Mouse (Mus musculus): ENCODE measurements around the gene Nr1d1. TPM values are rescaled to one million over a fixed set of nuclear protein-coding genes. Genes with fewer than 3 reads are reported as not detected.

Gene Nr1d1
- polyA plus RNA-seq, 1 experiment = 5.6 TPM

GRCm38 (mm10) chr11:98771844-98772525 lies 3.1 kb downstream of the Nr1d1 start:
- no peaks in the 10 kb centered on the region for H3K9me3 ChIP-seq
- no peaks in the 10 kb centered on the region for H3K27me3 ChIP-seq (replicated peaks)
- peak overlapping the region; percentile 92 for H3K4me3 ChIP-seq (replicated peaks)
- H3K36me3 ChIP-seq (replicated peaks; ENCODE audit: low read length) = peaks cover 49% of the 10 kb centered on the region
- H3K4me1 ChIP-seq = peaks cover 99% of the 10 kb centered on the region
- TF ChIP-seq FLI1 (IDR thresholded peaks at IDR 0.05; ENCODE audit: low read length) (no peak), GATA1 (IDR thresholded peaks at IDR 0.05; ENCODE audit: borderline replicate concordance, low read length) (no peak)

- H3K4me1 ChIP-seq = peaks cover 99% of the 10 kb centered on the region
- peak overlapping the region; percentile 51 for H3K4me3 ChIP-seq (replicated peaks)
- H3K36me3 ChIP-seq (replicated peaks; ENCODE audit: low read length) = peaks cover 56% of the 10 kb centered on the region
- H3K27me3 ChIP-seq (replicated peaks) = no peaks in the 10 kb centered on the region
- H3K9me3 ChIP-seq = no peaks in the 10 kb centered on the region
- no peak for TF ChIP-seq GATA1 (IDR thresholded peaks at IDR 0.05; ENCODE audit: borderline replicate concordance, low read length)
- no peak for TF ChIP-seq FLI1 (IDR thresholded peaks at IDR 0.05; ENCODE audit: low read length)
Observed at GRCm38 (mm10) chr11:98771131-98771530, 4.0 kb downstream of the Nr1d1 start.

DNA sequence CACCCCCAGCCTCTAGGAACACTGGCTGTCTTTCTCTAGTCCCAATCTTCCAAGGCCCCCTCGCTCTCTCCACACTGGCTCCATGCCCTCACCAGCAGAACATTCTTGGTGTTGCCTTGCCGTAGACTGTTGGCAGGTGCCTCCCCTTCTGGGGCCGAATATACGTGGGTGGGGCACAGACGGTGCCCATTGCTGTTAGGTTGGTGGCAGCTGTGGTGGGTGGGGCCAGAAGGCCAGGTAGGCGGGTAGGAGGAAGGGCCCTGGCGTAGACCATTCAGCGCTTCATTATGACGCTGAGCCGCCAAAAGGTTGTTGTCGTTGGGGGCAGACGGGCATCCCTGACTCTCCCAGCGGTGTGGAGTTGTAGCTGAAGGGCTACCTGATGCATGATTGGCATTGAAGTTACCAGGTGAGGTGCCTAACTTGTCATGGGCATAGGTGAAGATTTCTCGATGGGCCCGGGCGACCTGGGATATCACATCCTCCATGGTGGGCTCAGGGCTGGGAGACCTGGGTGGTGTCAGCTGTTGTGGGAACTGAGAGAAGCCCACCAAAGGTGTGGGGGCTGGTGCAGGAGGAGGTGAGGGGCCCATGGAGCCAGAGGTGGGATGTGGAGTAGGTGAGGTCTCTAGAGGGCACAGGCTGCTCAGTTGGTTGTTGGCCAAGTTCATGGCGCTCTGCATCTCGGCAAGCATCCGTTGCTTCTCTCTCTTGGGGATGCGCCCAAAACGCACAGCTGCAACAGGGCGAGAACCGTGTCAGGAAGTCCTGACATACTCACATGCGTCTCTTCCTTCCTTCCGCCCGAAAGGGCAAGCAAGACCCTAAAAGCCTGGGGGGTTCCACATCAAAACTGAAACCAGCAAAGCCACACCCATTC lies 4.8 kb downstream of the Nr1d1 start:
- peaks cover 99% of the 10 kb centered on the region for H3K4me1 ChIP-seq
- H3K36me3 ChIP-seq (replicated peaks; ENCODE audit: low read length) = peaks cover 63% of the 10 kb centered on the region
- no peak overlapping the region for H3K4me3 ChIP-seq (replicated peaks)

DNA sequence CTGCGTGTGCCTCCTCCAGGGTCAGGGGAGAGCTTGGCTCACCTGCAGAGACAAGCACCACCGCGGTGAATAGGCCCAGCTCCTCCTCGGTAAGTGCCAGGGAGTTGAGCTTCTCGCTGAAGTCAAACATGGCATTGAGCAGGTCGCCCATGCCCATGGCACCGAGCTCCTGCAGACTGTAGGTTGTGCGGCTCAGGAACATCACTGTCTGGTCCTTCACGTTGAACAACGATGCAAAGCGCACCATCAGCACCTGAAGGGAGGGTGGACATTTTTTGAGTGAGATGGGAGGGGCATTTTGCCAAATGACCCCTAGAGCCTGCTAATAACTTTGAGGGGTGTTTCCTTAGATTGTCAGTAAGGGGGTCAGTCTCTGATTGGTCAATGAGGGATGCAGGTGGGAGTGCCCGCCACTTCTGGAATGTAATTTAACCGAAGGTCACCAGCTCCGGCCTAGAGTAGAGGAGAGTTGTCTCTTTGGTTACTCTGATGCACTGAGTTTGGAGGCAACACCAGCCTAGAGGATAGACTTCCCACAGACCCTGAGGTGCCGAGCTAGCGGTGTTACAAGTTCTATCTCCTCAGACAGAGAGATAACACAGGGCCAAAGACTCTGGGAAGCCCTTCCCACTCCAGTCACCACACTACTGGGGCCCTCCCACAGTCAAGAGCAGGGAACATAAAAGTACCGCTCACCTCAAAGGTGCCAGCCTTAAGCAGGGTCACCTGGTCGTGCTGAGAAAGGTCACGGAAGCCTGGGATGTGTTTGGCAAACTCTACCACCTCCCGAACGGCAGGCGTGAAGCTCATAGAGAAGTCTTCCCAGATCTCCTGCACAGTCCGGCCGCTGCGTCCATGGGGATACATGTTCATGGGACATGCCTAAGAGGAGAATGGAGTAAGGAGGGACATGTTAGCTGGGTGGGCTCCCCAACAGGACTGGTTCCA lies 5.9 kb downstream of the Nr1d1 start:
- Histone ChIP-seq H3K9me3 (no peaks in the 10 kb centered on the region), H3K27me3 (replicated peaks) (no peaks in the 10 kb centered on the region), H3K4me3 (replicated peaks) (peak overlapping the region; percentile 84), H3K4me1 (peaks cover 99% of the 10 kb centered on the region), H3K36me3 (replicated peaks; ENCODE audit: low read length) (peaks cover 74% of the 10 kb centered on the region)
- no peak for TF ChIP-seq FLI1 (IDR thresholded peaks at IDR 0.05; ENCODE audit: low read length)
- no peak for TF ChIP-seq GATA1 (IDR thresholded peaks at IDR 0.05; ENCODE audit: borderline replicate concordance, low read length)

More for the DNA sequence above, 4.8 kb downstream of the Nr1d1 start:
- TF ChIP-seq GATA1 (IDR thresholded peaks at IDR 0.05; ENCODE audit: borderline replicate concordance, low read length) (no peak), FLI1 (IDR thresholded peaks at IDR 0.05; ENCODE audit: low read length) (no peak)
- Histone ChIP-seq H3K27me3 (replicated peaks) (no peaks in the 10 kb centered on the region), H3K9me3 (no peaks in the 10 kb centered on the region)

DNA sequence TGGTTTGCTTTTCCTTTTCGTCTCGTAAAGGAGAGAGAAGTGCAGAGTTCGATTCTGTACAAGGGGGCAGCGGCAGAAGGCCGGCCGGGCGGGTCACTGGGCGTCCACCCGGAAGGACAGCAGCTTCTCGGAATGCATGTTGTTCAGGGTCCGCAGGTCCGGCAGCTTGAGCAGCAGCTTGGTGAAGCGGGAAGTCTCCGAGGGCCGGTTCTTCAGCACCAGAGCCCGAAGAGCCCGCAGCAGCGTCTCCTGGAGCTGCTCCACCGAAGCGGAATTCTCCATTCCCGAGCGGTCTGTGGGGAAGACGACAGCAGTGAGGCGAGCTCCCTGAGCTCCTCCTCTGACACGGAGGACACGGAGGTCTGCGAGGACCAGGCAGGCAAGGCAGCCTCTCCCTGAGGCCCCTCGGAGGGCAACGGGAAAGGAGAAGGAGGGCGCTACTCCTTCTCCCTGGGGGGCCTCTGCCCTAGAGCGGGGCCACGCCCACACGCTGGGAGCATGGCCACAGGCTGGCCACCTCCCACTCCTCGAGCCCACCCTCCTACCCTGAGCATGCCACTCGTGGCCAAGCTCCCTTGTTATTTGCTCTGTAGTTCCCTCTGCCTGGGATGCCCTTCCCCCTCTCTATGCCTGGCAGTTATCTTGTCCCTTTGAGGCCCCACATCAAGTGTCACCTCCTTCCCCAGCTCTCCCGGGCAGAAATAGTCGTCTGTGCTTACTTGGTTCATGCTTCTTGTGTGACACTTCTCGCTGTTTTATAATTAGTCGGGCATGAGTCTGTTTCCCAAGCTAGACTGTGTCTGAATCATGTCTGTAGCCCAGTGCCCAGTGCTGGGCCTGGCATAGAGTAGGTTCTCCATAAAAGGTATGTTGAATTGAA lies 6.8 kb downstream of the Nr1d1 start:
- peaks cover 83% of the 10 kb centered on the region for H3K36me3 ChIP-seq (replicated peaks; ENCODE audit: low read length)
- H3K27me3 ChIP-seq (replicated peaks) = no peaks in the 10 kb centered on the region
- peak overlapping the region; percentile 84 for H3K4me3 ChIP-seq (replicated peaks)
- peaks cover 100% of the 10 kb centered on the region for H3K4me1 ChIP-seq
- TF ChIP-seq GATA1 (IDR thresholded peaks at IDR 0.05; ENCODE audit: borderline replicate concordance, low read length) = no peak
- no peak for TF ChIP-seq FLI1 (IDR thresholded peaks at IDR 0.05; ENCODE audit: low read length)
- no peaks in the 10 kb centered on the region for H3K9me3 ChIP-seq

DNA sequence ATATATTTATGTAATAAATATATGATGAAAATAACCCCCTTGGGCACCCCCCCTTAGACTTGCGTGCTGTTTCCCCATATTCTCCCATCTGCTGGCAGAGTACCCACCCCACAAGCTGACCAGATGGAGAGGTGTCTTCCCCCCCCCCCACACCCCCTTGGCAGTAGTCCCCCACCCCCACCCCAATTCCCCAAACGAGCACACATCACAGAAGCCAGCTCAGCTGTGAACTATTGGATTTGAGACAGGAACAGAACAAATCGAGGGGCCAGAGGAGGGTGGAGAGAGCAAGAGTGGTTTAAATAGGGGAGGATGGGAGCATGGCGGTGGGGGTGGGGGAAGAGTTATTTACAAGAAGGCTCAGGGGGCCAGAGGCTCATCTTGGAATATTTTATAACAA lies 7.4 kb downstream of the Nr1d1 start:
- peaks cover 89% of the 10 kb centered on the region for H3K36me3 ChIP-seq (replicated peaks; ENCODE audit: low read length)
- no peaks in the 10 kb centered on the region for H3K27me3 ChIP-seq (replicated peaks)
- peaks cover 100% of the 10 kb centered on the region for H3K4me1 ChIP-seq
- H3K4me3 ChIP-seq (replicated peaks) = no peak overlapping the region
- no peaks in the 10 kb centered on the region for H3K9me3 ChIP-seq
- TF ChIP-seq GATA1 (IDR thresholded peaks at IDR 0.05; ENCODE audit: borderline replicate concordance, low read length) = no peak
- TF ChIP-seq FLI1 (IDR thresholded peaks at IDR 0.05; ENCODE audit: low read length) = no peak

GRCm38 (mm10) chr11:98767276-98767675 lies 7.9 kb downstream of the Nr1d1 start:
- Histone ChIP-seq H3K4me3 (replicated peaks) (peak overlapping the region; percentile 46), H3K9me3 (no peaks in the 10 kb centered on the region), H3K27me3 (replicated peaks) (no peaks in the 10 kb centered on the region), H3K4me1 (peaks cover 99% of the 10 kb centered on the region), H3K36me3 (replicated peaks; ENCODE audit: low read length) (peaks cover 93% of the 10 kb centered on the region)
- TF ChIP-seq FLI1 (IDR thresholded peaks at IDR 0.05; ENCODE audit: low read length) (no peak), GATA1 (IDR thresholded peaks at IDR 0.05; ENCODE audit: borderline replicate concordance, low read length) (no peak)

- Histone ChIP-seq H3K4me1 (peaks cover 98% of the 10 kb centered on the region), H3K27me3 (replicated peaks) (no peaks in the 10 kb centered on the region), H3K9me3 (no peaks in the 10 kb centered on the region), H3K36me3 (replicated peaks; ENCODE audit: low read length) (peaks cover 94% of the 10 kb centered on the region), H3K4me3 (replicated peaks) (peak overlapping the region; percentile 46)
- no peak for TF ChIP-seq GATA1 (IDR thresholded peaks at IDR 0.05; ENCODE audit: borderline replicate concordance, low read length)
- no peak for TF ChIP-seq FLI1 (IDR thresholded peaks at IDR 0.05; ENCODE audit: low read length)
Observed at GRCm38 (mm10) chr11:98766816-98767215, 8.3 kb downstream of the Nr1d1 start.
